Mouse (Mus musculus) testis, adult 2 months (tissue): ENCODE measurements around the gene Pmvk.

Experiments
- CTCF ChIP-seq: fragments of 200-500 bp; IDR thresholded peaks from 2 replicates; pipeline ENCODE4 v1.5.1; 2012; ENCODE audit warnings: low read depth, mild to moderate bottlenecking, inconsistent platforms, low read length, moderate library complexity; ENCODE audit not compliant: control insufficient read depth, insufficient read depth, insufficient replicate concordance
- POLR2A ChIP-seq: fragments of 200-500 bp; IDR thresholded peaks from 2 replicates; pipeline ENCODE4 v1.6.1; 2012; ENCODE audit warnings: low read depth, mild to moderate bottlenecking, inconsistent platforms, low read length, moderate library complexity; ENCODE audit not compliant: control insufficient read depth

DNA sequence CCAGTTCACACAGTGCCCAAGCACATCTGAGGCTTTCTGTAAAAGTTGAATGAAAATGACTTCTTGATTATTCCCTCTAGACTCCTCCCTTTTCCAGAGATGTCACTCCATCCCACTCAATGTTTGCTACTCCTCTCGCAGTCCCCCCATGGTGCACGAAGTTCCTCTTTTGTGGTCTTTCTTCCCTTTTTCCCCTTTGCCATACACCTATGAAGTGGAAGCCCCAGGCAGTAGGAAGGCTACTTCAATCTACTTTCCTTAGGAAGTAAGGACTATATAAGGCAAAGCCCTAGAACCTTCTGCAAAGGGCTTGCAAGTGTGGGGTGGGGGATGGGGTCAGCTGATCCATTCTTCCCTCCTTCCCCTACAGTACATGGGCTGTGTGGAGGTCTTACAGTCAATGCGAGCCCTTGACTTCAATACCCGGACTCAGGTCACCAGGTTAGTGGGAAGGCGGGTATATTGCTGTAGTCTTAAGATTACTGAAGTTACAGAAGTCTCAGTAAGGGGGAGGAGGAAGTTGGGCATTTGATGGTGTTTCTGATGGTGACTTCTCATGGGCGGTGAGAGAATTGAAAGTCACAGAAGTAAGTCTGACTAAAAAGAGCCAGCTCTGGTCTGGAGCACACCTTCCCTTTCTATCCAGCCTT, 31.7 kb upstream of the Pmvk start:
- TF ChIP-seq CTCF (no peak), POLR2A (no peak)
